In genomic region chr16:29719571-29720451, GRCm38 (mm10) we compare ENCODE assay signal across 16 mouse cellular contexts.
A peak's percentile ranks its signal among the peaks of the same experiment; 100 is the strongest.
DNase-seq lines count a peak whose midpoint lies in the region; ATAC-seq lines count a peak whose summit lies in the region.
"Had no signal": no experiment of that assay in that cellular context is flagged by ENCODE, and none has a peak within 500 bp of the region (broad histone marks: within the 10 kb centered on the region; RNA-seq: fewer than 3 reads in every experiment).

No protein-coding gene starts in this region.

- no peaks in the 10 kb centered on the region for H3K36me3 ChIP-seq in forebrain, embryonic 10.5 days (replicated peaks)
- H3K36me3 ChIP-seq in hindbrain, embryonic 16.5 days (ENCODE audit: control insufficient read depth, insufficient read depth, low read length), result no peaks in the 10 kb centered on the region
- no peaks in the 10 kb centered on the region for H3K36me3 ChIP-seq in neural tube, embryonic 11.5 days (ENCODE audit: control insufficient read depth, insufficient read depth, low read length)

- peaks cover 47% of the 10 kb centered on the region for H3K4me1 ChIP-seq in forebrain, embryonic 10.5 days
- peaks cover 7% of the 10 kb centered on the region; the same call in 1 of the 2 replicates for H3K4me1 ChIP-seq in hindbrain, embryonic 16.5 days (ENCODE audit: control insufficient read depth, insufficient read depth, low read depth, low read length)
- H3K4me1 ChIP-seq in neural tube, embryonic 11.5 days (ENCODE audit: control insufficient read depth, insufficient read depth, low read length), result peaks cover 12% of the 10 kb centered on the region

- no peak overlapping the region for H3K4me2 ChIP-seq in hindbrain, embryonic 16.5 days (ENCODE audit: low read length)
- H3K4me2 ChIP-seq in neural tube, embryonic 11.5 days (ENCODE audit: low read depth), result no peak overlapping the region

- peak; percentile 86 for ATAC-seq in hindbrain, embryonic 16.5 days
- ATAC-seq in neural tube, embryonic 11.5 days (ENCODE audit: insufficient read depth, low FRiP score, low TSS enrichment), result peak; percentile 88

- H3K9me3 ChIP-seq in forebrain, embryonic 10.5 days, result no peaks in the 10 kb centered on the region
- H3K9me3 ChIP-seq in hindbrain, embryonic 16.5 days (ENCODE audit: control insufficient read depth, low read length), result no peaks in the 10 kb centered on the region
- no peaks in the 10 kb centered on the region for H3K9me3 ChIP-seq in neural tube, embryonic 11.5 days (ENCODE audit: control insufficient read depth, low read length)

- H3K4me3 ChIP-seq in forebrain, embryonic 10.5 days, result peak overlapping the region; percentile 18; the same call in 1 of the 2 replicates
- no peak overlapping the region for H3K4me3 ChIP-seq in hindbrain, embryonic 16.5 days (ENCODE audit: low read length)
- H3K4me3 ChIP-seq in neural tube, embryonic 11.5 days (ENCODE audit: low read depth, low read length), result no peak overlapping the region
- H3K4me3 ChIP-seq: erythroblast, embryonic 14.5 days had no signal

- DNase-seq in cerebellum, postnatal 10 days, result peak; percentile 55 to 60
- DNase-seq in cerebellum, postnatal 36 days, result no peak
- peak; percentile 85 for DNase-seq in forebrain, embryonic 10.5 days (ENCODE audit: extremely low spot score, low spot score)
- DNase-seq in neural tube, embryonic 11.5 days (ENCODE audit: low spot score), result peak; percentile 80
- DNase-seq in layer of hippocampus, postnatal 14 days (ENCODE audit: low spot score in 2 of 2), result no peak
- DNase-seq in spleen, postnatal 36 days (ENCODE audit: low spot score in 2 of 2), result no peak
- DNase-seq in layer of hippocampus, adult 18-20 months (ENCODE audit: low spot score in 2 of 2), result no peak
- DNase-seq: adrenal gland, adult 8-10 months; cerebellum, adult 18-20 months; gastrocnemius, postnatal 36 days; lung, adult 2 months; spleen, adult 18-20 months; thymus, postnatal 25 days had no signal

- H3K27me3 ChIP-seq in forebrain, embryonic 10.5 days (ENCODE audit: poor library complexity, severe bottlenecking), result peaks cover 98% of the 10 kb centered on the region
- peaks cover 52% of the 10 kb centered on the region for H3K27me3 ChIP-seq in hindbrain, embryonic 16.5 days (replicated peaks; ENCODE audit: control insufficient read depth, insufficient read depth, low read length)
- H3K27me3 ChIP-seq in neural tube, embryonic 11.5 days (ENCODE audit: control insufficient read depth, insufficient read depth, low read length), result peaks cover 60% of the 10 kb centered on the region

- peak overlapping the region; percentile 78 for H3K27ac ChIP-seq in forebrain, embryonic 10.5 days
- no peak overlapping the region for H3K27ac ChIP-seq in hindbrain, embryonic 16.5 days (ENCODE audit: low read depth, low read length)
- no peak overlapping the region for H3K27ac ChIP-seq in neural tube, embryonic 11.5 days (ENCODE audit: low read depth, low read length)
- H3K27ac ChIP-seq: kidney, postnatal 0 days had no signal

- 32% methylated on average over 23 of the region's 23 CpGs for WGBS in forebrain, embryonic 10.5 days
- WGBS in hindbrain, embryonic 16.5 days, result 25% methylated on average over 23 of the region's 23 CpGs
- WGBS in neural tube, embryonic 11.5 days, result 44% methylated on average over 23 of the region's 23 CpGs

- H3K9ac ChIP-seq in hindbrain, embryonic 16.5 days (ENCODE audit: low read depth, low read length), result no peak overlapping the region
- H3K9ac ChIP-seq in neural tube, embryonic 11.5 days (ENCODE audit: low read length), result no peak overlapping the region

Comparison
In these comparisons a context has a peak if more than half of its experiments do, and no peak if none do; other contexts are left out.
1. DNase-seq: peak in cerebellum, postnatal 10 days (2 of 2), forebrain, embryonic 10.5 days (single experiment) and neural tube, embryonic 11.5 days (single experiment); none in cerebellum, postnatal 36 days (0 of 2), layer of hippocampus, postnatal 14 days (0 of 2), spleen, postnatal 36 days (0 of 2) and layer of hippocampus, adult 18-20 months (0 of 2).